Mouse (Mus musculus): ENCODE results near the gene Rilpl1.

DNA sequence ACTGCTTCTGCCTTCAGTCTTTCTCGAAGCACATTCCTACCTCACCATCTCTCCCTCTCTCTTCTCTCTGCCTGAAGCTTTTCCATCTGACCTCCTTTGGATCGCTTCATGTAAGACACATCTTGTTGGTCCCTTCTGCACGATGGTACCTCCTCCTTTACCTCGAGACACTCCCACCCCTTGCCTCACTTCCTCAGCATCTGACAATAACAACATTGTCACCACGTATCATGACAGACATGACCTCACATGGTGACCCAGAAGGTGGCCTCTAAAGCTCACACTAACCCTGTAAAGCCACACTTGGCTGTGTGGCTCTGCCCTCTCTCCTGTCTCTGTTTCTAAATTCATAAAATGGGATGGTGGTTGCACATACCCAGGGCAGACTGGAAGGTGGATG, 15.4 kb downstream of the Rilpl1 start:
- TF ChIP-seq CTCF (IDR thresholded peaks at IDR 0.05; ENCODE audit: borderline replicate concordance, insufficient read depth, low read length) = no peak
- TF ChIP-seq POLR2A (IDR thresholded peaks at IDR 0.05; ENCODE audit: low read depth, low read length) = no peak

Measured in embryonic fibroblast, embryonic 13.5 days (primary cell).